Mouse (Mus musculus) v-Abl transformed pro-B cells (cell line): ENCODE results near the gene Ccdc88b.
"Not testable (repeated sequence)": the region's sequence is repeated elsewhere in the genome, so short reads cannot be mapped to it uniquely, and the experiment has no call there.

Experiments used
- in situ Hi-C, 2 experiments: fragments of 400-800 bp; cut with MboI; formaldehyde crosslinking; loops; one replicate each; pipeline ENCODE4 v1.15.1; 2025; ENCODE audit not compliant: unreplicated experiment in 2 of 2

Ccdc88b gene

DNA sequence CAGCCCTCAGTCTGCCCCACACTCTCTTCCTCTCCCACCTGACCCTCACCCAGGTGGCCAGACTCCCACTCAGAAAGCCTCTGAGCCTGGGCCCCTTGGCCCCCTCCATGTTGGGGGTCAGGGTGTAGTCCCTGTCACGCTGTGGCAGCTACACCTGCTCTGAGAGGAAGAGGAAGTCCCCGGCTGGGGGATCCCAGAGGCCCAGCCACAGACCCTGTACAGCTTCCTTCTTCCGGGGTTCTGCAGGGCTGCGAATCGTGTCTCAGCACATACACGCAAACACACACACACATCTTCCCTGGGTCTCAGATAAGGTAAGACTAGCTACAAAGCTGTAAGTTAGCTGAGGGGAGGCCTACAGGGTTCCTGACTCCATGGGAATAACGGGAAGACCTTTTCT, at the start of gene Ccdc88b:
TSS of gene Ccdc88b (minus strand) at position 181 of the 400 bp plus-strand sequence.
- in situ Hi-C loops: loop anchor here in 1 of 2 experiments (5.0 kb wide), 1 partner anchor 366 kb away; no protein-coding TSS in a partner anchor

DNA sequence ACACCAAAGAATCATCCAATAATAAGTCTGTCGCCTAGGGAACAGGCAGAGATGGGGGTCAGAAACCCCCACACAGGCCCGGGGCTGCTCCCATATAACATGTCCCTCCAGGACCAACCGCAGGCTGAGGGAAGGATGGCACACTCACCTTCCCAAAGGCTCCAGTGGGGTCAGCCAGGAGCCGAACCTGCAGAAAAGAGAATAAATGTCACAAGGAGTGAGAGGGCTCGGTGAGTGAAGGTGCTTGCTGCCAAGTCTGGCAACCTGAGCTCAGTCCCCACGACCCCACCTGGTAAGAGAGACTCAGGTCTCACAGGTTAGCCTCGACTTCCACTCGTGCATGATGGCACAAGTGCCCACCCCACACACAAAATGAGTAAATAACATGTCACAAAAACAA, 49.1 kb upstream of the Ccdc88b start:
- in situ Hi-C loops: no loop called here

DNA sequence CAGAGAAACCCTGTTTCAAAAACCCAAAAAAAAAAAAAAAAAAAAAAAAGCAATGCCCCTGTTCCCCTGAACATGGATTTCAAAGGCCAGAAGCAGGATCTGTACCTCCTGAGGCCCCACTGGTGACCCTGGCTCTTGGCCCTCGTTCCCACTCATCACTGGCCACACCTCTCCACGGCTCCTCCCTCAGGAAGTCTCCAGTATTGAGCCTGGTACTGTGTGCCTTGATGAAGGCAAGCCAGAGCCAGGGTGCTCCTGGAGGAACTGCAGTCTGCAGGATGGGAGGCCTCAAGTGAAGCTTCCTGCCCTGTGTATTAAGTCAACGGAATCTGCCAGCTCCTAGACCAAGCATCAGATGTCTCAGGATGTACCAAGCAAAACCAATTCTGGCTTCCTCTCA, 48.2 kb upstream of the Ccdc88b start:
- in situ Hi-C loops: no loop called here

DNA sequence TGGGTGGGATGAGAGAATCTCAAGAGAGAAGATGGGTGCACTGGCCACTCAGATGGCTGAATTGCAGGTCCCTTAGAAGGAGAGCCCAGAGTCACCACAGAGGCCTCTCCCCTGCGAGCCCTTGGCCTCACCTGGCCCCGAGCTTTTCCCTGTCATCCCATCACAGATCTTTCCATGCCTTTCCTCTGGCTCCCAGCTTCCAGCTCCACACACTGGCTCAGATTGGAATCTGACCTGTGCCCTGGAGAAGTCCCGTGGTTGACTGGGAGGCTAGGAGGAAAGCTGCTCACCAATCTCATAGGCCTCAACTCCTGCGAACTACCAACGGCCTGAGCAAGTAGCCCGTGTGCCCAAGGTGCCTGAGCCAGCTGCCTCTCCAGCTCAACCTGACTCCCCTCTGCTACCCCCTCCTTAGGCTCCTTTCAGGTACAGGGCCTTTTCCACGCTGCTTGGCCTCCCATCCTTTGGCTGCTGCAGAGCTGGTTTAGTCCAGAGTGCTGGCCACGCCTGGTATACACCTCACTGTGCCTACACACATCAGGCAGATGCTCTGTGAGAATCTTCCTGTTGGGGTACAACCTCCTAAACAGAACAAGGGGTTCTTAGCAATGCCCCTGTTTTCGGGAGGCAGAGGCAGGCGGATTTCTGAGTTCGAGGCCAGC, 47.6 kb upstream of the Ccdc88b start:
- in situ Hi-C loops: no loop called here

DNA sequence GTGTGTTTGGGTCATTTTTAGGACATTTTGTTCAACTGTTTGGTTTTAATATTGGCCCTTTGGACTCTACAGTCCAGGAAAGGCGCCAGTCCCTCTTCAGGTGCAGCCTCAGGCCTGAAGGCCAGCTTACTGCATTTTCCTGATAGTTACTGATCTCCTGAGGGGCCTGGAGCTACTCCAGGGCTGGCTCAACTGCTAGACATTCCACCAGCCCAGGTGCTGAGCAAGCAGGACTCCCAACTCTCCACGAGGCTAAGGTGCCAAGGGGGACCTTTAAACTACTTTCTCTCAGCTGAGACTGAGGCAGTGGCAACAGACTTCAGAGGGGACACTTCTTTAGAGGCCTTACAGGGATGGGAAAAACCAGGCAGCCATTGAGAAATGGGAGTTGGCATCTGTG, 46.8 kb upstream of the Ccdc88b start:
- in situ Hi-C loops: no loop called here

DNA sequence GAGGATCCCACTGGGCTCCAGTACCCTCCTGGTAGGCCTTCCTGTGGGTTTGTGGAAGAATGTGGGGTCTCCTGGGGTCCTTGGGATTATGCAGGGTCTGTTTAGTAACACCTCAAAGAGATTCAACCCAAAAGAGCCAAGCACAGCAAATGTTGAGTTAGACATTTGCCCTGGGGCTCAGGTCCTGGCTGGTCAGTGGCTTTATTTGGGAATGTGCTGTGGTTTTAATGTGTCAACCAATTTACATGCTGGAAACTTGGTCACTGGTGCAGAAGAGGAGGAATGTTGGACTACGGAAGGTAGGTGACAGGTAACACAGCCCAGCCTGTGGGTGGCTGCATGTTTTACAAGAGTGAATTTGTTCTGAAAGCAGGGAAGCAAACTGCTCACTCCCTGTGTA, 45.0 kb upstream of the Ccdc88b start:
- in situ Hi-C loops: no loop called here

DNA sequence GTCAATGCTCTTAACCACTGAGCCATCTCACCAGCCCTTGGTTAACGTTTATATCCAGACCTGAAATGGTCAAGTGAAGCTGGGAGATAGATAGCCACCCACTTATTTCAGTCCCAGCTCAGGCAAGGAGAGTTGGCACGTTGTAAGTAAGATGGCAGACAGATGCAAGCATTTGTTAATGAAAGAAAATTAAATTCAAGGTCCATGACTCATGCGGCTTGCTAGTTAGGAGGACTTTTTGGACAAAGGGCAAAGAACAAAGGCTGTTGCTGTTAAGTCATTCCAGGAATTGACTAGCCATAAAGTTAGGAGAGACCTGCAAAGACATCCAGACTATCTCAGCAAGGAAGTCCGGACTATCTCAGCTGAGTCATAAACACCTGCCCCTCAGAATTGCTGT, 41.6 kb upstream of the Ccdc88b start:
- in situ Hi-C loops: no loop called here

DNA sequence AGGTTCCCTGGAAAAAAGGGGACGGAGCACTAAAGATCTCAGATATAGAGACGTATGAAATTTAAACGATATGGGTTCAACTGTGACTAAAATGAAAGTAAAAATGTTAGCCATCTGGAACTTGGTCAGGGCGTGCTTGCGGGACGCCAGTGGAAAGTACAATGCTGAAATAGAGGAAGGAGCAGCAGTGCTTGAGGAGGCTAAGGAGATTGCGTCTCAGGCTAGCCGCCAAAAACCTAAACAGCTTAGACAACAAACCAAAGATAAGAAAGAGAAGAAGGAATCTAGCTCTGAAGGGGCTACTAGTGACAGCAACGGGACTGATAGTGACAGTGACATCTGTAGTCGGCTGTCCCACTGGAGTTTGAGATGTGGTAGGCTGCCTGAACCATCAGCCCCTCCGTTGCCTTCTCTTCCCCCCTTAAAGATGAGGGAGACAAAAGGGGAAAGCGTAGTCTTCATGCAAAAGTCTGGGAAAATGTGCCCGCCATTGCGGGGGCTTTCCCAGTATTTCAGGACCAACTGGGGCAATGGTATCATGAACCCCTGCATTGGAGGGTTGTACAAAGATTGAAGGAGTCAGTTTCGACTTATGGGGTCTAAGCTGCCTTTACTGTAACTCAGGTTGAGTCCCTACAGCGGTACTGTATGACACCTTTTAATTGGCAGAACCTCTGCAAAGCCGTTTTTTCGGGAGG, 37.7 kb upstream of the Ccdc88b start:
- in situ Hi-C loops: not testable (repeated sequence)

DNA sequence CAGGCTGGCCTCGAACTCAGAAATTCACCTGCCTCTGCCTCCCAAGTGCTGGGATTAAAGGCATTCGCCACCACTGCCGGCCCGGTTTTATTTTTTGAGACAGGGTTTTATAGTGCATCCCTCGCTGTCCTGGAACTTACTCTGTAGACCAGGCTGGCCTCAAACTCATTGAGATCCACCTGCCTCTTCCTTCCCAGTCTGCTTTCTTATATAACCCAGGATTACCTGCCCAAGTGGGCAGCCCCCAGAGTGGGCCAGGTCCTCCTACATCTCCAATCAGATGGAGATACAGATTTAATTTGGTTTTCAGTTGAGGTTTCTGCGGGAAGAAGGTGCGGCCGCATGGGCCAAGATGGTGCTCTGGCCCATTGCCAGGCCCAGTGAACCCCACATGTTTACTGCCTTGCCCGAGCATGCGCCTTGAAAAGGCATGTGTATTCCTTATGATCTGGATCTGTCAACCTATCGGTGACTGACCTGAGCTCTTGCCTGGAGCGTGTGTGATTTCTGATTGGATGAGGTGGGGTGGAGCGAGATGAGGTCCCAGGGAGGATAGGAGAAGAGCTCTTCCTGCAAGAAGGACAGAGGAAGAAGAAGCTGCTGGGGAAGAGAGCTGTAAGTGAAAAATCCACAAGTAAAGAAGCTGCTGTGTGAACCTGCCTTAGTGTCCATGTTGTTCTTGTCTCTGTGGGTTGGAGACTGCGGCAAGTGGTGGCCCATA, 35.9 kb upstream of the Ccdc88b start:
- in situ Hi-C loops: no loop called here

DNA sequence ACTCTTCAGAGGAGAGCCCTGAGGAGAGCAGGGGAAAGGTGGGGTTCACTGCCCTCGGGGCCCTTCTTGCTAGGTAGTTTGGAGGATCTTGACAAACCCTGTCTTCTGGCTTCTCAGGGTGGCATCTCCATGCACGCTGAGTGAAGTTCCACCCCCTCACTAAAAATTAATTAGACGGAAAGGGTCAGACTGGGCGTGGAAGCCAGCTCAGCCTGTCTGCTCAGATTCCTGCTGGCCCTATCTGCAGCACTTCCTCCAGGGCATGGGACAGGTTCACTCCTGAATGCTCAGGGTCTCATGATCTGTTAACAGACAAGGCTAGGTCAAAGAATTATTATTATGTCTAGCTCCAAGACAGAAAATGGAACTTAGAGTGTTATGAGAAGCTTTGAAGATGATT, 34.5 kb upstream of the Ccdc88b start:
- in situ Hi-C loops: no loop called here

DNA sequence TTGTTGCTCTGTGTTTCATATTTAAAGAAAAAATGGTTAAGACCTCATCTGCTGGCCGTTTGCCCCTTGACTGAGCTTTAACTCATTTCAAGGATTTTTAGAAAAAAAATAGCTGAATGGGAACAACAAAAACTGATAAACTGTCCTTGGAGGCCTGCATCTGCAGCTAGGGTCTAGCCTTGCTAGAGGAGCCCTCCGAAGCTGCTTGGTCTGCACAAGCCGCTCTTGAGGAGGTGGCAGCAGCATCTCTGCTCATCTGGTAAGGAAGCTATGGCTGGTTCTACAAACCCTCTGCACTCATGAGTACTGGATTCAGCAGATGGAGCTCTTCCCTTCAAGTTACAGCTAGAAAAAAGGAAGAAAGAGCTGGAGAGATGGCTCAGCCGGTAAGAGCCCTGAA, 20.0 kb upstream of the Ccdc88b start:
- in situ Hi-C loops: no loop called here

DNA sequence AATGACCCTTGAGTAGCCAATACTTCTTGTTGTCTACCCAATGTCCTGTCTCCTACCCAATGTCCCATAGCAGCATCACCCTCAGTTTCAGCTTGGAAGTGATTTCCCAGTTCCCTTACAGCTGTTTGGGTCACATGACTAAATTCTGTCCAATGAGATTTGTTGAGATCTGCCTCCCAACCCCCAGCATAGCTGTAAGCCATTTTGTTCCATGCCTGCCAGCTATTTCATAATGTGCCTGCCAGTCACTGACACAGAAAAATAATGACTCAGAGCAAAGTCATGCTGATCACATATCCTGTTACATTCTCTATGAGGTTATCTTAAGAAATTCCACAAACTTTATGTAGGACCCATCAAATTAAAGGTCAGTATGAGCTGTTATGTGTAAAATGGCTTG, 18.8 kb upstream of the Ccdc88b start:
- in situ Hi-C loops: no loop called here

DNA sequence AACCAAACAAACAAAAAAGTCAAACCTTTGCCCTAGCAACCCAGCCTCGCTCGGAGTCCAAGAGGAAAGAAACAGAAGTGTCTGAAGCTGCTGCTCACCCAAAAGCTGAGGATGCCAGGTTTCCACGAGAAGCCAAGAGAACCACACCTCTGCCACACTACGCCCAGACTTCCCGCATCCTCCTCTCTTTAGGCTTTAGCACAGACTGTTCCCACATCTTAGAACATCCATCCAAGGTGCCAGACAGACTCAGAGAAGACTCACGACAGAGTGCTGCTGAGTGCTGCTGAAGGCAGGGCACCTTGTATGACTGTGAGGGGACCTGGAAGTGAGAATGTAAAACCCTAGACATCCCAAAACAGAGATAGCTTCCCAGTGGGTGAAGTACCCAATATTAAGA, 17.8 kb upstream of the Ccdc88b start:
- in situ Hi-C loops: no loop called here

DNA sequence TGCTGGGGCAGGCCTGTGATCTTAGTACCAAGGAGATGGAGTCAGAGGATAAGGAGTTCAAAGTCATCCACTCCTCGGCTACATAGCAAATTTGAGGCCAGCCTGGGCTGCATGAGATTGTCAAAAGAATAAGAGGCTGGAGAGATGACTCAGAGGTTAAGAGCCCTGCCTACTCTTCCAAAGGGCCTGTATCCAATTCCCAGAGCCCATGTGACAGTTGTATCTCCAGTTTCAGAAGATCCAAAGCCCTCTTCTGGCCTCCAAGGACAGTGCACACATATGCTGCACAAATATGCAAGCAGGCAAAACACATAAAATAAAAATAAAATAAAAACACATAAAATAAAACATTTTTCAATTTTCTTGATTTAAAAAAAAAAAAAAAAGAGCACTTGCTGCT, 16.2 kb upstream of the Ccdc88b start:
- in situ Hi-C loops: loop anchor here (5.0 kb wide), 1 partner anchor 38 kb away; the partner anchor contains the start of gene Prdx5 (in 2 of the 2)

DNA sequence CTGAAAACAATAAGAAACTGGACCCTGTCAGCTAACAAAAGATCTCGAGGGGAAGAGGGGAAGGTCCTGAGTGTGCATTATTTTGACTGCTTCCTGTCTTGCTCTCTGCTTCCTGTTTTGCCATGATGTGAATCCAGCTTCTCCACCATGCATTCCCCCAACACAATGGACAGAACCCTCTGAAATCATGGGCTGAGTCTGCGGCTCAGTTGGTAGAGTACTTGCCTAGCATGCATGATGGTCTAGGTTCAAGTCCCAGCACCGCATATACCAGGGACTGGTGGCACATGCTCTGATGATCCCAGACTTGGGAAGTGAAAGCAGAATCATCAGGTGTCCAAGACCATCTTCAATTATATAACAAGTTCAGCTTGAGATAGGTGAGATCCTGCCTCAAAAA, 14.7 kb upstream of the Ccdc88b start:
- in situ Hi-C loops: loop anchor here (5.0 kb wide), 1 partner anchor 40 kb away; the partner anchor contains the start of gene Prdx5 (in 2 of the 2)

DNA sequence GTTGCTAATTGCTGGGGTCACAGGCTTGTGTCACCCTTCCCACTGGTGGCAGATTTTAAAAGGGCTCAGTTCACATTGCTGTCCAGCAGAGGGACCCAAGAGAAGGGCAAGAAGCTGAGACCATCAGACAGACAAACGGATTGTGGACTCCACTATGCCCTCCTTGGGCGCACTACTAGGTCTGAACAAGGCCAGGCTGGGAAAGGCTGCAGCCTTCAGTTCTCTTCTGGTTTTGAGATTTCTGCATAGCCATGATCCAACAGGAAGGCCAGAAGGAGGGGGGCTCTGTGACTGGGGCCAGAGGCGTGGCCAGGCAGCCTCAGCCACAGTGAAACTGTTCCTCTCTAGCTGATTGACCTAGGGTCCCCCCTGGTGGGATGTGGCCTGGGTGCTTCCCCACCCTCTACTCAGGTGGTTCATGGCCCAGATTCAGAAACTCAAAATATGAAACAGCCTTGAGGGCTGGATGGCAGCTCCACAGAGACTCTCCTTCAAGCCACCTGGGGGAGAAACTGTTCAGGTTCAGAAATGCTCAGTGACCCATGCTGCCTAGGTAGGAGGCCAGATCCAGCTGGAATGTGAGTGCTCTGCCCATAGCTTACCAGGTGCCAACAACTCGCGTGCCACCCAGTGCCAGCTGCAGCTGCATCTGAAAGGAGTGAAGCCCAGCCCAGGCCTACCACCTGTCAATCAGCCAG, 13.7 kb upstream of the Ccdc88b start:
- in situ Hi-C loops: loop anchor here (5.0 kb wide), 1 partner anchor 41 kb away; the partner anchor contains the start of gene Prdx5 (in 2 of the 2)

DNA sequence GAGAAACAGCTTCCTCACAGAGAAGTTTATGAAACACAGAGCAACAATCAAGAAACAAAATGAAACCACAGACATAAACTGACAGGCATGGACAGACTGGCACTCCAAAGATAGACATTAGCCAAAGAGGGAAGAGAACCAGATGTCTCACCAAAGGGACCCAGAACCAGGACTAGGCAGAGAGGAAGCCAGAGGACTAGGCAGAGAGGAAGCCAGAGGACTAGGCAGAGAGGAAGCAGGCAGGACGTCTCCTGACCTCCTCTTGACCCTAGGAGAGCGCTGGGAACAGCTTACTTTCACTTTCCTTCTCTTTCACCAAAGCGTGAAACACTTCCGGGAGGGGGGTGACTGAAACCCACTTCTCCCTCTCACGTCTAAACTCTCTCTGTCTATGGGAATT, 11.3 kb upstream of the Ccdc88b start:
- in situ Hi-C loops: no loop called here

DNA sequence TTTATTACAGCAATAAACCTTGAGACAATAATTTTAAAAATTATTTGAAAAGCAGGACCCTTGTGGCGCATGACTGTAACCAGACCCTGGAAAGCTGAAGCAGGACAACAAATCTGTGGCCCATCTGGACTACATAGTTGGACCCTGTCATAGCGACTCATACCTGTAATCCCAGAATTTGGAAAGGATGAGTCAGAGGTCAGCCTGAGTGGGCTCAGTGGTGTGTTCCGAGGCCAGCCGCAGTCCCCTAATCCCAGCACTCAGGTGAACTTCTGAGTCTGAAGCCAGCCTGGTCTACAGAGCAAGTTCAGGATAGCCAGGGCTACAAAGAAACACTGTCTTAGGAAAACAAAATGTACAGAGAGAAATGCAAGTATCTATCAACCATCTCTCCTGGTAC, 3.4 kb upstream of the Ccdc88b start:
- in situ Hi-C loops: no loop called here

DNA sequence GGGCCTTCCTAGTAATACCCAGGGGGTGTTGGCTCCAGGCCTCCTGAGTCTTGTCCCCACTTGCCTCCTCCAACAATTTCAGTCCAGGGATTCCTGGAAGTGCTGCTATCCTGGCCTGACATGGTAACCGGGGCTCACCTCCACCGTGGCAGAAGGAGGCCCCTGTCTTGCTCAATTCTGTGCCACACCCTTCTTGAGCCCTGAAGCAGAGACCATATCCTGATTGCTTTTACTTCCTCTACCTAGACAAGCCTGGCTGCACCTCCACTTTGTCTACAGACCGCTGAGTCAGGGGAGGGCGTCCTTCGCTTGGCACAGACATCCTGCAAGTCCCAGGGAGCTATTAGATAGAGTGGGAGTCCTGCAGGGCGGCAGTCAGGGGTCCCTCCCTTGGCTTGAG, 2.7 kb upstream of the Ccdc88b start:
- in situ Hi-C loops: no loop called here

DNA sequence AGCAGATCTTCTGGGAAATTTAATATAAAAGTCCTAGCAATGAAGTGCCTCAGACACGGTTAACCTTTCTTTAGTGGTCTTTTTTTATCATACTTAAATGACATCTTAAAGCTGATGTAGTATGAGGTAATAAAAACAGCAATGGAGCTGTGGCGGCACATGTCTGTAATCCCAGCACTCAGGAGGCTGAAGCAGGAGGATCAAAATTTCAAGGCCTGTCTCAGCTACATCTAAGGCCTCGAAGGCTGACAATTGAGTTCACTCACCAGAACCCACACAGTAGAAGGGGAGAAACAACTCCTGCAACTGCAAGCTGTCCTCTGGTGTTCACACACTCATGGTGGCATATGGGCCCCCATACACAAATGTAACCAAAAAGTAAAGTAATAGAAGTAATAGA, 2.0 kb upstream of the Ccdc88b start:
- in situ Hi-C loops: loop anchor here in 1 of 2 experiments (5.0 kb wide), 1 partner anchor 368 kb away; no protein-coding TSS in a partner anchor
